ENCODE assay signal across 28 mouse cellular contexts in the genomic region with DNA sequence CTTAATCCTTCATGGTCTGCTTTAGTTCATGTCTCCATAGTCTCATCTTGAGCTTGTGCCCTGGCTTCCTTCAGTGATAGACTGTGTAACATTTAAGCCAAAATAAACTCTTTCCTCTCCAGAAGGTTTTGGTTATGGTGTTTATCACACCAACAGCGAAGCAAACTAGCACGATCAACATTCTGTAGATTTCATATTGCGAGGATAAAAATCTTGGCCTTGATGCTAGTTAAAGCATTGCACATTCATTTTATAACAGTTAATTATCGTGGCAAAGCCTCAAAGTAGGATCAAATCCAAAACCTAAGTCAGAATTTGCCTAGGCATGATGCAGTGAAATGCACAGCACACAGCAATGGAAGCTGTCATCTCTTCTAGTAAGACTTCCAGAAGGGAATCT.
"Had no signal": no experiment of that assay in that cellular context is flagged by ENCODE, and none has a peak within 500 bp of the region (broad histone marks: within the 10 kb centered on the region; RNA-seq: fewer than 3 reads in every experiment).

No protein-coding gene starts in this region.

- H3K36me3 ChIP-seq: heart, embryonic 13.5 days; heart, embryonic 15.5 days; hindbrain, embryonic 13.5 days; hindbrain, embryonic 15.5 days; kidney, embryonic 15.5 days; limb, embryonic 13.5 days; limb, embryonic 15.5 days; liver, embryonic 12.5 days had no signal

- H3K9ac ChIP-seq: heart, embryonic 13.5 days; heart, embryonic 15.5 days; hindbrain, embryonic 13.5 days; hindbrain, embryonic 15.5 days; kidney, embryonic 15.5 days; limb, embryonic 13.5 days; limb, embryonic 15.5 days; liver, embryonic 12.5 days; liver, embryonic 14.5 days had no signal

- H3K9me3 ChIP-seq: heart, embryonic 13.5 days; heart, embryonic 15.5 days; hindbrain, embryonic 13.5 days; hindbrain, embryonic 15.5 days; kidney, embryonic 15.5 days; limb, embryonic 13.5 days; limb, embryonic 15.5 days; liver, embryonic 12.5 days had no signal

- DNase-seq: gastrocnemius, adult 2 months; gastrocnemius, postnatal 10 days; gastrocnemius, postnatal 36 days; heart, adult 11 months; heart, adult 2 months; heart, postnatal 14 days; heart, postnatal 36 days; kidney, adult 11 months; kidney, adult 2 months; kidney, adult 9 months; kidney, postnatal 14 days; kidney, postnatal 36 days; layer of hippocampus, adult 9-11 months; layer of hippocampus, postnatal 36 days; left cerebral cortex, postnatal 4 days had no signal

- H3K27ac ChIP-seq: gastrocnemius, adult 2 months; heart, adult 2 months; heart, embryonic 13.5 days; heart, embryonic 15.5 days; hindbrain, embryonic 13.5 days; hindbrain, embryonic 15.5 days; hindbrain, postnatal 0 days; kidney, embryonic 15.5 days; kidney, postnatal 0 days; limb, embryonic 13.5 days; limb, embryonic 15.5 days; liver, embryonic 12.5 days; liver, embryonic 14.5 days had no signal

- ATAC-seq: hindbrain, postnatal 0 days; intestine, embryonic 16.5 days; liver, embryonic 12.5 days had no signal

- H3K4me3 ChIP-seq: gastrocnemius, adult 2 months; heart, adult 2 months; heart, embryonic 13.5 days; heart, embryonic 15.5 days; hindbrain, embryonic 13.5 days; hindbrain, embryonic 15.5 days; kidney, embryonic 15.5 days; limb, embryonic 13.5 days; limb, embryonic 15.5 days; liver, embryonic 12.5 days had no signal

- H3K4me1 ChIP-seq: heart, embryonic 13.5 days; heart, embryonic 15.5 days; hindbrain, embryonic 13.5 days; hindbrain, embryonic 15.5 days; kidney, embryonic 15.5 days; limb, embryonic 13.5 days; limb, embryonic 15.5 days; liver, embryonic 12.5 days had no signal

- H3K27me3 ChIP-seq: heart, embryonic 13.5 days; heart, embryonic 15.5 days; hindbrain, embryonic 13.5 days; hindbrain, embryonic 15.5 days; kidney, embryonic 15.5 days; limb, embryonic 13.5 days; limb, embryonic 15.5 days; liver, embryonic 12.5 days had no signal

- H3K4me2 ChIP-seq: heart, embryonic 11.5 days; heart, embryonic 13.5 days; heart, embryonic 15.5 days; hindbrain, embryonic 13.5 days; hindbrain, embryonic 15.5 days; kidney, embryonic 15.5 days; limb, embryonic 13.5 days; limb, embryonic 15.5 days; liver, embryonic 12.5 days had no signal
